Mouse (Mus musculus): ENCODE measurements at regions not wholly inside any gene's neighbourhood (a gene's known extent, or its start where the extent isn't known, plus 50 kb on each side); places are given as distances from the start of the nearest gene placed in this dataset.

DNA sequence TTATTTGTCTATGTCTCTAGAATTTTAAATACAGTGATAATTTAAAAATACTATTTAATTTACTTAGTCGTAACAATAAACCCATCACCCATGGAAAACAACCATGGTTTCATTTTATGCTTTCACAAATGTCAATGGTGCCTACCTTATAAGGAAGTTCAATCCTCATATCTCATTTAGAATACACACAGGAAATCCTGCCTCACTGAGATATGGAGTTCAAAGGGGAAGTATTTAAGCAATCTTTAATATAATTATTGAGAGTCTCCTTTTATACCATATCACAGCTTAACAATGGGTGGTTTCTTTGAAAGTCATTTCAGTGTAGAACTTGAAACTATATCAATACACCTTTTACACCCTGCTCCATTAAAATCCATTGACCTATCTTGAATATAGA, 86.0 kb upstream of the Maf start:
- no peak for DNase-seq

DNA sequence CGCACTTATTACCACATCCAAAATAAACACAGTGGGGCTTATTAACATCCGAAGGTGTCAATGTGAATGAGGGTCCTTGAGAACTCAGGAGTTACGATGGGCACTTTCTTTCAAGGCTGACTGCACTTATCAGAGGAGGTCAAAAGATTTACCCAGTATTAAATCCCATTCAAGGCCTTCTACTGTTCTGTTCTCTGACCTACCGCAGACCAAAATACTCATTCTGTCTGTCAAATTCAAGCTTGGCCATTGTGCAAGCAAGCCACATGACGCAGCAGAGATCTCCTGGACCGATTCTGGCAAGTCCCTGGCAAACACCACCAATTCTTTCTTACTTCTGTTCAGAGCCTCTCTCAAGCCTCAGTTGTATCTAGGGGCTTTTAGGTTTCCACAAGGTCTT, 80.8 kb upstream of the Maf start:
- DNase-seq = no peak

DNA sequence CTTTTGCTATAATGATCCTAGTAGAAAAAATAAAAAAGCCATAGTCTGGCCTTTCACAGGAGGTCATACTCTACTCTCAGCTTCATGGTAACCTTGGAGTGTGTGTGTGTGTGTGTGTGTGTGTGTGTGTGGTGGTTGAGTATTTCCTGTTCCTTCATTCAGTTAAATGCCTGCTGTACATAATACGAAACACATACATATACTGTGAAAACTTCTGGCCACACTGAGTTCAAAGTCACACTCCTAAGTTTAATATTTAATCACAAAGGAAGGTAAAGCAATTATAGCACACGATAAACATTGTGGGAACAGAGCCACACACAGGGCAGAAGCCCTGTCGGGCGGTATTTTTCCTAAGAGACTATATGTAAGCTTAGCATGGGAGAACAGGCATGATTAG, 78.6 kb upstream of the Maf start:
- no peak for DNase-seq

DNA sequence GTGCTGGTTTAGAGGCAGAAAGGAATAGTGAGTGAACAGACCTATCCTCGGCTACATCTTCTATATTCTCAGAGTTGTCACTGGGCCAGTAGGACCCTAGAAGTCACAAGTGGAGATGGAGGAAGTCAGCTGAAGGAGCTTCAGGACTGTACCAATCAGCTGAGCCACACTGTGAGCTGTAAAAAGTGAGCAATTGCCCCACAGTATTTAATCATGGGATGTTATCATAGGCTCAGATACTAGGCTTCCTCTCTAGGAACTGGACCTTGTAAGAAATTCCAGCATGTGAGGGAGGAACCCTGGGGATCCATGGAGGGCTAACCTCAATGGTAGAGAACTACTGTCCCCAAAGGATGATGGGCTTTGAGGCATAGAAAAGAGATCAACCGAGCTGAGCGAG, 78.2 kb upstream of the Maf start:
- no peak for DNase-seq

DNA sequence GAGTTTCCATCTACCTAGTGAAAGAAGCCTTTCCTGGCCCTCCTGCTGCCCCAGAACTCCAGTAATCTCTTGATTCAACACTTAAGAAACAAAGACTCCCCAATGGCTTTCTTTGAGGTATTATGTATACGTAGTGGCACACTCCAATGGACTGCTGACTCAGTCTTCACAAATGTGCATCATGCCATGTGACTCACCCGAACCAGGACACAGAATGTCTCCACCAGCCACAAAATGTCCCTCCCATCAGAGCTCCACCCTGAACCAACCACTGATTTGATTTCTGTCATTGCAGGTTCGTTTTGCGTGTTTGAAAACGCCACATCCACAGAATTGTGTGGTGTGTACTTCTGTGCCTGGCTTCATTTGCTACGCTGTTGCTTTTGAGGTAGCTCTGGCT, 75.8 kb upstream of the Maf start:
- no peak for DNase-seq

DNA sequence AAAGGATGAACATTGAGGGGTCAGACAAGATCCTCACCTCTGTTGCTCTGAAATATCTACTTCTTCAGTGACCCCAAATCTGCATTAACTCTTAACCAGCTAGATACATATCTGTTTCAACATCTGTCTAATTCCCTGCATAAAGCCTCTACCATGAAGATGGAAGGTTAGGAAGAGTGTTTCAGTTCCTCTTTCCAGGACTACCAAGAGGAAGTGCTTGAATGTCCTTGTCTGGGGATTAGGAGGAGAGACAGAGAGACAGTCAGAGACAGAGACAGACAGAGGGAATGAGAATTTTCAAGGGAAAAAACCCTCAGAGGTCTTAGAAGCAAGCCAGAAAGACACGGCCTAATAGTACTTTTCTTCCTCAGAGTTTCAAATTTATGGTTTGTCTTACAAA, 70.8 kb upstream of the Maf start:
- no peak for DNase-seq

DNA sequence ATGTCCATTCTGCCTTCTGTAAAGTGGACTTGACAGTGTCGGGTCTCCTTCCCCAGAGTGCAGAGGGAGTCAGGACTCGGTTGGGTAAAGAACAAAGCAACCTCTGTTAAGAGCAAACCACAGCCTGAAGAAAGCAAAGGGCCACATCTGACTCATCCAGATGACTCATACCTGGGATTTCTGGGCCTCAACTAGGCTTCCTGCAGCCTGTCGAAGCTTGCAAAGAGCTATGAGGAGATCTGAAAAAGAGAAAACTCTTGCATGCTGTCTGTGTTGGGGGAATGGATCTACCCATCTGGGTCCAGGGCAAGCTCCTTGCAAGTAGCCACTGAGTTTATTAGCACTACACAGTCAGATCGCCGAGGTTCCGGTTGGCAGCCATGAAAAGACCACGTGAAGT, 63.5 kb upstream of the Maf start:
- no peak for DNase-seq

DNA sequence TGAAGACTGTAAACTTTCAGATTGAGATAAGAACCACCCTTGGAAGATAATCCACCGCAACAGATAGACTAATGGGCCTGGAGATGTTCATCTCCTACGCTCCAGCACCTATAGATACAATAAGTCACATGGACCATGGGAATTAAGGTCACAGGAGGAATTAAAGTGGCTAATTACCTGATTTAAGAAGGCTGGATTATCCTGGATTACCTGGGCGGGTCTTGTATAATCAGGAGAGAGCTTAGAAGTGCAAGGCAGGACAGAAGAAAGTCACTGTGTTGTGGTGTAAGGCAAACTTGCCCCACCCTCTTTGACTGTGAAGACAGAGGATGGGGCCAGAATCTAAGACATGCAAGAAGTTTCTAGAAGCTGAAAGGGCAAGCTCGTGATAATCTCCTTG, 61.0 kb upstream of the Maf start:
- no peak for DNase-seq

DNA sequence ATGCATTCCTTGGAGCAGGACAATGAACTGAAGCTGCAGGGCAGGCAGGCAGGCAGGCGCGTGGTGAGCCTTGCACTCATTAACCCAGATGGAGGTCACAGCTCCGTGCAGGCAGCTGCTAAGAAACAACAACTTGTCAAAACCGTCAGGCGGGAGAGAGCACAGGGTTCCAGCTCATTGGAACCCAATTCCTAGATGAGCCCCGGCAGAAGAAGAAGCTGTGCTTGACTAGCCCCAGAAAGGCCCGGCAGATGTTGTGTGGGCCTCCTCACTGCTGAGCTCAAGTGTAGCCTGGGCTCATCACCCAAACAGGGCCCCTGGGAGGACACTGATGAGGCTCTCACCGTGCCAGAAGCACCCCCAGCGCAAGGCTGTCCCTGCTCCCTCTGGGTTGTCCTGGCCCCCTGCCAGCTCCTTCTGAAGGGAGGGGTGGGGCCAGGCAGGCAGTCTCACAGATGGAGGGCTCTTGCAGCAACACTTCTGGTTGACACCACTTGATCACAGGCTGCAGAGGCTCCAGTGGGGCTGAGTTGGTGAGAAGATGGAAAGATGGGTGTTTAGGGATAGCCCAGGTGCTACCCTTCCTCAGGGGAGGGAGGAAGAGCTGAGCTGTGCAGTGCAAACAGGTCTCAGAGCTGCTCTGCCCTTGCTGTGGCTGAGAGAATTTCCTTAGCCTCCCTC, 58.8 kb upstream of the Maf start:
- no peak for DNase-seq

DNA sequence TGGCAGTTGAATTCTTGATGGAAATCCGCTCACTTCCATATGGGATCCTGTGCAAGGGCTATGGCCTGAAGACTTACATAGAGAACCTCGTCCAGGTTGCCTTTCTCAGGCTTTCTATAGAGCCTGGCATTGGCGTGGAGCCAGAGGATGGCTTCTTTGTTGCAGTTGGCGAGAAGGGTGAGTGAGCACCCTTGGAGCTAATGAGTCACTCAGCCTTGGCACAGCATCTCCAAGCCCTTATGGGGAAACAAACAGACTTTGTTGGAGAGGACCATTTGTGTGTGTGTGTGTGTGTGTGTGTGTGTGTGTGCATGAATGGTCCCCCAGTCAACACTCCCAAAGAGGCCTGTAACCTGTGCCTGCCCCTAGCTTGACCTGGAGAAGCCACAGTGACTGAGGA, 57.0 kb upstream of the Maf start:
- peak; percentile 66 for DNase-seq

DNA sequence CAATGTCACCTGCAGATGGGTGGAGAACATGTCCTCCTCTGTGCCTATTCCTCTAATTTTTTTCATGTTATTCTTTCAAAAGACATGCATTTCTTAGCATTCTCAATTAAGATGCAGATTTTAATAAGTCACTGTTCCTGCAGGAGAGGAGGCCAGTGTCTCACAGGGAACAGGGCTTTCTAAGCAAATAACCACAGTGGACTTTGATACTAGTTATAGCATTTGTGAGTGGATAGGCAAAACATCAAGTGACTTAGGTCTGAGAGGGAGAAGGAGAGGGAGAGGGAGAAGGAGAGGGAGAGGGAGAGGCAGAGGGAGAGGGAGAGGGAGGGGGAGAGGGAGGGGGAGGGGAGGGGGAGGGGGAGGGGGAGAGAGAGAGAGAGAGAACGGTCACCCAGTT, 50.4 kb upstream of the Maf start:
- DNase-seq = no peak
